Mouse (Mus musculus): ENCODE data around the gene Gtf3c2. TPM values are rescaled to one million over a fixed set of nuclear protein-coding genes. Genes with fewer than 3 reads are reported as not detected.

The Gtf3c2 gene
- 20.8 and 21.8 TPM in 2 replicates for polyA plus RNA-seq (2015; fragmentation: Nextera tagmentation; extraction: Ambion mirVana)

DNA sequence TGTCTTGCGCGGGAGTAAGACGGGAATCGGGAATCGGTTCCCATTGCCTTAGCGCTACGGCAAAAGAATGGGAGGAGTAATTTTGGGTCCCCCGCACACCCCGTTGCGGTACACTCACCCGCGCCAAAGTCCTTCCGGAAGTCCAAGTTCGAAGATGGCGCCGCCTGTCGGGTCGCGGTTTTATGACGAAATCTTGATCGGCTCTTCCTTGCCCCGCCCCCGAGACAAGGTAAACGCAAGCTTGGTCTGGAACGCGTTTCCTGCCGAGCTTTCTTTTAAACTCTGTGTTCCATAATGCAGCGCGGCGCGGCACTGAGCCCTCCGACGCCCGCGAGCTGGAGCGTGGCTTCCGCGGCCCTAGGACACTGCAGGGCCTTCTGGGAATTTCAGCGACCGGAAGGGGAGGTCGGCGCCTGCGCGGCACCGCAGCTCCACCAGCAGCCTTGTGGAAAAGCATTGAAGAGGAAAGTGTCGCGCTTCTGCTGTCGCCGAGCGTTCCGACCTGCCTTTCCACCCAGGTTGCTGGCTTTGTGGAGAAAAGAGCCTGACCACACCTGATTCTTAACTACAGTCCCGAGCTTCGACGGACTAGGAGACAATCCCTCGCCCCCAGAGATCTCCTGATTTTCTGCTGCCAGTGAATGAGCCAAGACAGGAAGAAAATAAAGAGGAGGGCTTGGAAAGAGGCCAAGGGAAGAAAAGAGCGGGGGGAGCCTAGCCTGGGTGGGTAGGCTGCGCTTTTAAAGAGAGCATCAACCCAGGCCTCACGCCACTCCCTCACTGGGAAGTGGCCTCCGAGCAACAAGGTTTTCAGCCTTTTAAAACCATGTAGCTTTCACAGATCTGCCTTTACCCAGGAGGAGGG is at the start of gene Gtf3c2, which contains the start of gene Gm29609:
Gene Gtf3c2 (minus strand): TSS at position 379 of the 865 bp plus-strand sequence.
Gene Gm29609 (minus strand): TSS at position 146 of the 865 bp plus-strand sequence.

GRCm38 (mm10) chr5:31220448-31221303 is 40.7 kb upstream of the Gtf3c2 start, which contains the start of gene Ppm1g:
Ppm1g (minus strand) TSS chr5:31220687.

DNA sequence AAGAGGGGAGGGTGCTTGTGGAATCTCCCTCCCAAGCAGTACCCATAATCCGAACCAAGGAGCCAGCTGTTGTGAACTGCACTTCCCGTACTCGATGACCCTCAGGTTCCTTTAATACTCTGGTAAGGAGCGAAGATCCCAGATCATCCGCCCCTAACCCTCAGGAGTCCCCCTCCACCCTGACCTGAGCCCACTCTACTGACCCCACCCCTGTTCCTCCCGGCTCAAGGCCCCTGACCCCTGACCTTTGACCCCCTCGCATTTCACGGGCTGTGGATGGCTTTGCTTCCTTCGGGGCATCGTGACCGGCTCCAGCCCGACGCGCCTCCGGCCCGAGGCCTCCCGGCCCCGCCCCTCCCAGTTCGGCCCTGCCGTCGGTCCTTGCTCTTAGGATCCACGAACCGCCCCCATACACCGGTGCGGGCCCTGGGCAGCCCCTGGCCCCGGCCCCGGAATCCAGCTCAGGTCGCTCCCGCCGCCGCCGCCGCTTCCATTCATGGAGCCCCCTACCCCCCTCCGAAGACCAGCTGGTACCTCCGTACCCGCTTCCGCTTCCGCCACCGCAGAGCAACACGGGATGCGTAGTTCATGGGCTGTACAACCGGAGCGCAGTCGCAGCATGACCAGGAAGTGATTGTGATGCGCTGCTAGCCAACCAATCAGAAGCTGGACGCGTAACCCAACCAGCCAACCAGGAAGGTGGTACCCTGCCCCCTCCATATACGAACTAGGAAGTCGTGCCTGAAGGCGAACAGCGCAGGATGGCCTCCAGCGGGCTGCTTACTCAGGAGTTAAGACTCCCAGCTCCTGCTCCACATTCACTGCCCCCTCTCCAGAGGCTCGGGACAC is 22.0 kb upstream of the Gtf3c2 start, which contains the start of gene Zfp513:
Gene Zfp513 (minus strand): TSS at position 562 of the 849 bp plus-strand sequence.

DNA sequence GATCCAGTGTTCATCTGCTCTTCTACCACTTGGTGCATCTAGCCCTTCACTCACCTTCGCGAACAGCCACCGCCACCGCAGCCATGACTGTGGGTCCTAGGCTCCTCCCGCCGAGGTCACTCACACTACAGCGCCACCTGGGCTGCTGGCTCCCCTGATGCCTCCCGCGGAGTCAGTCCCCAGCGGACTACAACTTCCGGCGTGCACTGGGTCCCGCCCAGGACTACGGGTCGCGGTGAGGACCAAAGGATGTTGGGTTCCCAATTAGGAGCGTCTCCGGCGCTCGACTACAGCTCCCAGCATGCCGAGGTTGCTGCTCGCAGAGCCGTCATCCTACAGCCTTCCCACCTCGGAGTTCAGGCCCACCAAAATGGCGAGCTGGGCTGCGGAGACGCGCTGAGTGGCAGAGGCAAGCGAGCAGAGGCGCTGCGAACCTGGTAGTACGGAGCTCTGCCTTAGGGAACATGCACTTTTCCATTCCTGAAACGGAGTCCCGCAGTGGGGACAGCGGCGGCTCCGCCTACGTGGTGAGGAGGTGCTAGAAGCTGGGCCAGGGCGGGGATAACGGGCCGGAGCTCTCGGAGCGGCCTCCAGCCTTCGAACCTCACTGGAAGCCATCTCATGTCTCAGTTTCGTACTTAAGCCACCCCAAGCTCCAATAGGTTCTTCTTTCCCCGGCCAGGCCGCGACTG is 13.1 kb upstream of the Gtf3c2 start, which contains the start of the genes Snx17 and Eif2b4:
Gene Snx17 (plus strand): TSS at position 289 of the 692 bp plus-strand sequence.
Gene Eif2b4 (minus strand): TSS at position 492 of the 692 bp plus-strand sequence.

GRCm38 (mm10) chr5:31154152-31154553 is 25.8 kb downstream of the Gtf3c2 start, which contains the start of gene Mpv17:
Mpv17 (minus strand) TSS chr5:31154251.

DNA sequence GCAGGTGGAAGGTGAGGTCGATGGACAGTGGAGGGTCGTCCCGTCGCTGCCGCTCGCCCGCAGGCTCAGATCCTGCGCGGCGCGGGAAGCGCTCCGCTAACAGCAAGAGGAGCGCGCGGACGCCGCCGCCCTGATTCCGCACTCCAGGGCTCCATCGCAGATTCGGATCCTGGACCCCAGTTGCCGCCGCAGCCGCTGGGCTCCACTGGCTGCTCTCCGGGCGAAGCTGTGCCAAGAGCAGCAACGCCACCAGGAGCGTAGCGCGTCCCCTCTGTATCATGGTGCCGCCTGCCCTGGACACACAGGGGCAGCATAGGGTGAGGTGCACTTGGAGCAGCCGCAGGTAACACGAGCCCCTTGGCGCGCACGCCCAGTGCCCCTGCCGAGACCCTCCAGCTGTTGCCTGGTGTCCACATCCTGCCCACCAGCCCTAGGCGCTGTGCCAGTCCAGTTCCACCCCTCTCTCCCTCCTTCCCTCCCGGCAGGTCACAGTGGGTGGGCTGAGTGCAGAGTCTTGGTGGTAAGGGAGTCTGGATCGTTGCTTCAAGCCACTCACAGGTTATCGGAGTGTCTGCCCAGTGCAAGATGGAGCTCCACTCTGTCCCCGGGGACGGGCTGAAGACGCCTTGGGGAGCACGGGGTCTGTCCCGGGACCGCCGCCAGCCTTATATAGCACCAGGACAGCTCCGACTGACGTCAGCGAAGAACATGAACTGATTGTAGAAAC is 41.5 kb downstream of the Gtf3c2 start, which contains the start of gene Ucn:
Gene Ucn (minus strand): TSS at position 589 of the 727 bp plus-strand sequence.

DNA sequence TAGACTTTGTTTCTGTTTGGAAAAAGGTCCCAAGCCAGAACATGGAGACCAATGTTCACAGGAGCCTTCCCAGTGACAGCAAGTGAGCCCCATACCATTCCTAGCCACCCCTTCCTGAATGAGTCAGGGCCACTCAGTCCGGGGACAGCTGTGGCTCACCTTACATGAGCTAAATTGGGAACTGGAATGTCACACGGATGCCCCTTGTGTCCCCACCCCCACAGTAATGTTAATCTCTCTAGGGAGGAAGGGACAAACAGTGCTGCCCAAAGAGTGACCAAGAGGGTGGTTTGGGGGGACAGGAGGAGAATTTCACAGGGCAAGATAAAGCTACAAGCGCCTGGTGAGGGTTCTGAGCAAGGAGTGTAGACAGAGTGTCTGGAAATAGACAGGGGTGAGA is 63.6 kb downstream of the Gtf3c2 start, which contains the start of gene Trim54:
Gene Trim54 (plus strand): TSS at position 359 of the 400 bp plus-strand sequence.

GRCm38 (mm10) chr5:31108000-31108490 is 71.9 kb downstream of the Gtf3c2 start, which contains the start of gene Slc30a3:
Slc30a3 (minus strand) TSS chr5:31108237.

Other genes starting within 250 kb of the Gtf3c2 start
- gene Cgref1, start 234.6 kb downstream of the Gtf3c2 start, polyA plus RNA-seq (2015; fragmentation: Nextera tagmentation; extraction: Ambion mirVana), result 18.3 and 20.6 TPM in 2 replicates
- gene Preb, start 219.8 kb downstream of the Gtf3c2 start, polyA plus RNA-seq (2015; fragmentation: Nextera tagmentation; extraction: Ambion mirVana), result 84.0 and 85.7 TPM in 2 replicates
- gene Tcf23, start 211.5 kb downstream of the Gtf3c2 start, polyA plus RNA-seq (2015; fragmentation: Nextera tagmentation; extraction: Ambion mirVana), result 0.07 TPM in 1 of 2 replicates, not detected in the other
- 262 and 282 TPM in 2 replicates for gene Atraid, start 131.8 kb downstream of the Gtf3c2 start, polyA plus RNA-seq (2015; fragmentation: Nextera tagmentation; extraction: Ambion mirVana)
- gene Slc5a6, start 131.2 kb downstream of the Gtf3c2 start, polyA plus RNA-seq (2015; fragmentation: Nextera tagmentation; extraction: Ambion mirVana), result 10.1 and 11.2 TPM in 2 replicates
- gene Cad, start 125.4 kb downstream of the Gtf3c2 start, polyA plus RNA-seq (2015; fragmentation: Nextera tagmentation; extraction: Ambion mirVana), result 6.1 and 6.4 TPM in 2 replicates
- gene Dnajc5g, start 73.9 kb downstream of the Gtf3c2 start, polyA plus RNA-seq (2015; fragmentation: Nextera tagmentation; extraction: Ambion mirVana), result not detected in 2 replicates
- 0.08 TPM in 1 of 2 replicates, not detected in the other for gene Slc30a3, start 71.9 kb downstream of the Gtf3c2 start, polyA plus RNA-seq (2015; fragmentation: Nextera tagmentation; extraction: Ambion mirVana)
- 210 and 232 TPM in 2 replicates for gene Trim54, start 63.4 kb downstream of the Gtf3c2 start, polyA plus RNA-seq (2015; fragmentation: Nextera tagmentation; extraction: Ambion mirVana)
- gene Ucn, start 41.3 kb downstream of the Gtf3c2 start, polyA plus RNA-seq (2015; fragmentation: Nextera tagmentation; extraction: Ambion mirVana), result 1.1 TPM in 2 replicates
- 62.8 and 67.1 TPM in 2 replicates for gene Mpv17, start 25.9 kb downstream of the Gtf3c2 start, polyA plus RNA-seq (2015; fragmentation: Nextera tagmentation; extraction: Ambion mirVana)
- 0.51 and 0.68 TPM in 2 replicates for gene Gm29609, start 233 bp downstream of the Gtf3c2 start, polyA plus RNA-seq (2015; fragmentation: Nextera tagmentation; extraction: Ambion mirVana)
- gene Snx17, start 13.1 kb upstream of the Gtf3c2 start, polyA plus RNA-seq (2015; fragmentation: Nextera tagmentation; extraction: Ambion mirVana), result 96.4 and 109 TPM in 2 replicates
- 61.4 and 74.4 TPM in 2 replicates for gene Eif2b4, start 13.3 kb upstream of the Gtf3c2 start, polyA plus RNA-seq (2015; fragmentation: Nextera tagmentation; extraction: Ambion mirVana)
- gene Zfp513, start 22.2 kb upstream of the Gtf3c2 start, polyA plus RNA-seq (2015; fragmentation: Nextera tagmentation; extraction: Ambion mirVana), result 3.6 and 6.5 TPM in 2 replicates
- gene Ppm1g, start 40.5 kb upstream of the Gtf3c2 start, polyA plus RNA-seq (2015; fragmentation: Nextera tagmentation; extraction: Ambion mirVana), result 37.5 and 45.6 TPM in 2 replicates
- 95.9 and 102 TPM in 2 replicates for gene Nrbp1, start 60.7 kb upstream of the Gtf3c2 start, polyA plus RNA-seq (2015; fragmentation: Nextera tagmentation; extraction: Ambion mirVana)
- gene Gm9970, start 61.1 kb upstream of the Gtf3c2 start, polyA plus RNA-seq (2015; fragmentation: Nextera tagmentation; extraction: Ambion mirVana), result 0.87 TPM in 2 replicates
- 0.74 and 1.2 TPM in 2 replicates for gene Krtcap3, start 71.5 kb upstream of the Gtf3c2 start, polyA plus RNA-seq (2015; fragmentation: Nextera tagmentation; extraction: Ambion mirVana)
- 10.1 and 11.2 TPM in 2 replicates for gene Ift172, start 111.0 kb upstream of the Gtf3c2 start, polyA plus RNA-seq (2015; fragmentation: Nextera tagmentation; extraction: Ambion mirVana)
- 14.3 and 18.7 TPM in 2 replicates for gene Fndc4, start 115.9 kb upstream of the Gtf3c2 start, polyA plus RNA-seq (2015; fragmentation: Nextera tagmentation; extraction: Ambion mirVana)
- 0.19 and 0.22 TPM in 2 replicates for gene Gckr, start 117.3 kb upstream of the Gtf3c2 start, polyA plus RNA-seq (2015; fragmentation: Nextera tagmentation; extraction: Ambion mirVana)

Measured in skeletal muscle tissue, postnatal 0 days (tissue).